12 mouse cellular contexts compared by ENCODE assay signal in the genomic region with DNA sequence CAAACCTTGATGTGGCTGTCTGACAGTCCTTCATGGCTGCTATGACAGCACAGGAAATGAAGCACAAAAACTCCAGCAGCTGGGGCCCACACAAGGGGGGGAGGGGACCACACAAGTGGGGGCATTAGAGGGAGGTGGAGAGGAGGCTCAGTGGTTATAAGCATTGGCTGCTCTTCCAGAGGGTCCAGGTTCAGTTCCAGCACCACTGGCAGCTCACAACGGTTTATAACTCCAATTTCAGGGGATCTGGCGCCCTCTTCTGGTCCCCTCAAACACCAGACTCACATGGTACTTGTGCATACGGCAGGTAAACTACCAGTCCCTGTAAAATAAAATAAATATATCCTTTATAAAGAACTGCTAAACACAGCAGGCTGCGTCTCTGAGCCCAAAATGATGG. TPM values are rescaled to one million over a fixed set of nuclear protein-coding genes. Genes with fewer than 3 reads are reported as not detected.
DNase-seq lines count a peak whose midpoint lies in the region; ATAC-seq and TF ChIP-seq lines count a peak whose summit lies in the region.
"Had no signal": no experiment of that assay in that cellular context is flagged by ENCODE, and none has a peak within 500 bp of the region (broad histone marks: within the 10 kb centered on the region; RNA-seq: fewer than 3 reads in every experiment).

No protein-coding gene starts in this region.

- H3K36me3 ChIP-seq in lung, postnatal 0 days (ENCODE audit: insufficient read depth, low read length), result no peaks in the 10 kb centered on the region
- H3K36me3 ChIP-seq in midbrain, embryonic 13.5 days, result no peaks in the 10 kb centered on the region

- no peak for DNase-seq in cerebellum, adult 2 months
- no peak for DNase-seq in cerebellum, adult 18-20 months
- no peak for DNase-seq in lung, postnatal 0 days (ENCODE audit: low spot score)
- no peak for DNase-seq in lung, postnatal 4 days
- peak; percentile 64 for DNase-seq in R1 (ENCODE audit: low read depth, low spot score)
- DNase-seq in thymus, postnatal 14 days, result peak; percentile 53
- no peak for DNase-seq in urinary bladder, adult 18-20 months (ENCODE audit: low spot score in 2 of 2)
- DNase-seq: cerebellum, postnatal 14 days; heart, adult 11 months; kidney, postnatal 14 days had no signal

- peak; percentile 14; the same call in 1 of the 2 replicates for TF ChIP-seq CTCF in cerebellum, adult 2 months (IDR thresholded peaks at IDR 0.05; ENCODE audit: borderline replicate concordance, insufficient read depth, low read depth, low read length)
- TF ChIP-seq CTCF in lung, postnatal 0 days (IDR thresholded peaks at IDR 0.05), result peak; percentile 31

- H3K4me1 ChIP-seq in cerebellum, adult 2 months (ENCODE audit: control insufficient read depth, insufficient read depth, low read length), result no peaks in the 10 kb centered on the region
- no peaks in the 10 kb centered on the region for H3K4me1 ChIP-seq in lung, postnatal 0 days (ENCODE audit: insufficient read depth, low read depth, low read length)
- H3K4me1 ChIP-seq in midbrain, embryonic 13.5 days (replicated peaks), result peaks cover 10% of the 10 kb centered on the region; the same call in 1 of the 2 replicates

- no peak overlapping the region for H3K27ac ChIP-seq in cerebellum, adult 2 months (ENCODE audit: insufficient read depth, low read length)
- H3K27ac ChIP-seq in lung, postnatal 0 days (ENCODE audit: low read length), result no peak overlapping the region
- H3K27ac ChIP-seq in midbrain, embryonic 13.5 days, result no peak overlapping the region

- TF ChIP-seq EP300 in lung, postnatal 0 days (IDR thresholded peaks at IDR 0.05), result no peak

- TF ChIP-seq POLR2A in cerebellum, adult 2 months (IDR thresholded peaks at IDR 0.05; ENCODE audit: borderline replicate concordance, insufficient read depth, low read length), result no peak

- ATAC-seq in lung, postnatal 0 days, result no peak
- ATAC-seq in midbrain, embryonic 13.5 days, result no peak
- ATAC-seq: activated CD4-positive, CD25-positive, alpha-beta regulatory T cell, adult 4 months had no signal

- H3K27me3 ChIP-seq in cerebellum, adult 2 months (ENCODE audit: control insufficient read depth, insufficient read depth, low read length), result no peaks in the 10 kb centered on the region
- no peaks in the 10 kb centered on the region for H3K27me3 ChIP-seq in lung, postnatal 0 days (replicated peaks; ENCODE audit: insufficient read depth, low read length)
- no peaks in the 10 kb centered on the region for H3K27me3 ChIP-seq in midbrain, embryonic 13.5 days

- H3K9ac ChIP-seq in lung, postnatal 0 days (replicated peaks; ENCODE audit: low read depth), result no peak overlapping the region
- no peak overlapping the region for H3K9ac ChIP-seq in midbrain, embryonic 13.5 days (replicated peaks)

- H3K4me3 ChIP-seq in cerebellum, adult 2 months (replicated peaks; ENCODE audit: insufficient read depth, low read depth, low read length), result no peak overlapping the region
- no peak overlapping the region for H3K4me3 ChIP-seq in lung, postnatal 0 days (ENCODE audit: low read depth, low read length)
- no peak overlapping the region for H3K4me3 ChIP-seq in midbrain, embryonic 13.5 days (replicated peaks)

- H3K4me2 ChIP-seq in lung, postnatal 0 days (replicated peaks; ENCODE audit: low read depth, low read length), result no peak overlapping the region
- H3K4me2 ChIP-seq in midbrain, embryonic 13.5 days (replicated peaks), result no peak overlapping the region

- 66% methylated on average over 4 of the region's 4 CpGs for WGBS in cerebellum, adult 2 months
- WGBS in lung, postnatal 0 days, result 49% methylated on average over 4 of the region's 4 CpGs
- WGBS in midbrain, embryonic 13.5 days, result 65% methylated on average over 4 of the region's 4 CpGs

- no peaks in the 10 kb centered on the region for H3K9me3 ChIP-seq in lung, postnatal 0 days (ENCODE audit: low read length)
- no peaks in the 10 kb centered on the region for H3K9me3 ChIP-seq in midbrain, embryonic 13.5 days

RNA-seq across cellular contexts. Expression of a gene that starts 12.4 kb away (rescaled TPM):
- 16.8 and 23.1 TPM in 2 replicates for polyA plus RNA-seq in cerebellum, adult 2 months (2012; rRNA removed)
- polyA plus RNA-seq in lung, postnatal 0 days (2015; fragmentation: Nextera tagmentation; extraction: Ambion mirVana), result 5.8 and 7.0 TPM in 2 replicates
- polyA plus RNA-seq in midbrain, embryonic 13.5 days (2015; fragmentation: Nextera tagmentation; extraction: Ambion mirVana), result 17.3 and 18.8 TPM in 2 replicates

RNA-seq across cellular contexts. Expression of a gene that starts 27.5 kb away (rescaled TPM):
- polyA plus RNA-seq in cerebellum, adult 2 months (2012; rRNA removed), result 183 and 188 TPM in 2 replicates
- 3.8 and 3.9 TPM in 2 replicates for polyA plus RNA-seq in lung, postnatal 0 days (2015; fragmentation: Nextera tagmentation; extraction: Ambion mirVana)
- 28.8 and 32.1 TPM in 2 replicates for polyA plus RNA-seq in midbrain, embryonic 13.5 days (2015; fragmentation: Nextera tagmentation; extraction: Ambion mirVana)

Comparison
In these comparisons a context has a peak if more than half of its experiments do, and no peak if none do; other contexts are left out.
1. DNase-seq: peak in R1 (single experiment) and thymus, postnatal 14 days (single experiment); none in cerebellum, adult 2 months (0 of 2), cerebellum, adult 18-20 months (0 of 2), lung, postnatal 0 days (single experiment), lung, postnatal 4 days (0 of 2) and urinary bladder, adult 18-20 months (0 of 2).